Mouse (Mus musculus) ES-E14 (cell line): ENCODE measurements around the gene Gm9970. TPM values are rescaled to one million over a fixed set of nuclear protein-coding genes. Genes with fewer than 3 reads are reported as not detected.

Source experiments
- DNase-seq: peaks from one replicate; pipeline ENCODE4 v3.0.0-alpha.2; 2013; ENCODE audit warnings: low read depth, low spot score
- H3K27ac ChIP-seq: 2 replicates; pipeline ENCODE4 v1.5.1; 2012; ENCODE audit warnings: low read depth, mild to moderate bottlenecking, low read length, moderate library complexity, mixed read lengths; ENCODE audit not compliant: poor library complexity, insufficient read depth, severe bottlenecking
- H3K36me3 ChIP-seq: 2 replicates; pipeline ENCODE4 v1.6.1; 2012; ENCODE audit warnings: mild to moderate bottlenecking, low read length, moderate library complexity, mixed read lengths; ENCODE audit not compliant: control insufficient read depth, poor library complexity, insufficient read depth, severe bottlenecking
- H3K4me1 ChIP-seq, 2 experiments: fragments of 150-350 bp in 1 of 2; sonication (generic) in 1 of 2; 2 replicates each; pipeline ENCODE4 v1.6.1; 2012; ENCODE audit warnings: low read length in 2 of 2, mild to moderate bottlenecking in 1 of 2, mixed read lengths in 1 of 2; ENCODE audit not compliant: control insufficient read depth in 2 of 2, insufficient read depth in 2 of 2, poor library complexity in 1 of 2
- H3K4me3 ChIP-seq, 2 experiments: fragments of 150-350 bp in 1 of 2; sonication (generic) in 1 of 2; 2 replicates each; pipeline ENCODE4 v1.5.1; 2012; ENCODE audit warnings: low read length in 2 of 2, low read depth in 1 of 2, mild to moderate bottlenecking in 1 of 2, mixed read lengths in 1 of 2; ENCODE audit not compliant: insufficient read depth in 1 of 2, poor library complexity in 1 of 2, severe bottlenecking in 1 of 2
- H3K9ac ChIP-seq: 2 replicates; pipeline ENCODE4 v1.6.1; 2012; ENCODE audit warnings: low read depth, mild to moderate bottlenecking, low read length, mixed read lengths; ENCODE audit not compliant: poor library complexity, insufficient read depth, severe bottlenecking
- H3K9me3 ChIP-seq: fragments of 150-350 bp; sonication (generic); 2 replicates; pipeline ENCODE4 v1.6.1; 2012; ENCODE audit warnings: low read depth, mild to moderate bottlenecking, low read length; ENCODE audit not compliant: control insufficient read depth, insufficient read depth
- CHD2 ChIP-seq: IDR thresholded peaks from 2 replicates; pipeline ENCODE4 v1.6.1; 2014; ENCODE audit warnings: mild to moderate bottlenecking, low read depth, low read length, inconsistent platforms
- HCFC1 ChIP-seq: IDR thresholded peaks from 2 replicates; pipeline ENCODE4 v1.6.1; 2012; ENCODE audit warnings: low read length, inconsistent platforms, borderline replicate concordance; ENCODE audit not compliant: insufficient read depth
- MAFK ChIP-seq: IDR thresholded peaks from 2 replicates; pipeline ENCODE4 v1.6.1; 2014; ENCODE audit warnings: mild to moderate bottlenecking, low read depth, low read length, inconsistent platforms; ENCODE audit not compliant: insufficient read depth
- ZC3H11A ChIP-seq: IDR thresholded peaks from 2 replicates; pipeline ENCODE4 v1.6.1; 2012; ENCODE audit warnings: low read depth, mild to moderate bottlenecking, inconsistent platforms, low read length, borderline replicate concordance
- ZNF384 ChIP-seq: IDR thresholded peaks from 2 replicates; pipeline ENCODE4 v1.6.1; 2012; ENCODE audit warnings: low read depth, low read length, inconsistent platforms
- in situ Hi-C, 2 experiments: fragments of 600-800 bp; cut with MboI; formaldehyde crosslinking; loops; one replicate each; pipeline ENCODE4 v1.15.1; 2025; ENCODE audit warnings: low sequenced_read_pairs in 2 of 2, inconsistent platforms in 1 of 2; ENCODE audit not compliant: unreplicated experiment in 2 of 2
- total RNA-seq: library from RNA; depleted of rRNA; stranded (reverse); fragments of 300-350 nt; gene quantifications from 2 replicates; pipeline ENCODE4 v1.2.3, GENCODE M21; 2012

Gm9970 gene
- total RNA-seq, 1 experiment, result not detected

DNA sequence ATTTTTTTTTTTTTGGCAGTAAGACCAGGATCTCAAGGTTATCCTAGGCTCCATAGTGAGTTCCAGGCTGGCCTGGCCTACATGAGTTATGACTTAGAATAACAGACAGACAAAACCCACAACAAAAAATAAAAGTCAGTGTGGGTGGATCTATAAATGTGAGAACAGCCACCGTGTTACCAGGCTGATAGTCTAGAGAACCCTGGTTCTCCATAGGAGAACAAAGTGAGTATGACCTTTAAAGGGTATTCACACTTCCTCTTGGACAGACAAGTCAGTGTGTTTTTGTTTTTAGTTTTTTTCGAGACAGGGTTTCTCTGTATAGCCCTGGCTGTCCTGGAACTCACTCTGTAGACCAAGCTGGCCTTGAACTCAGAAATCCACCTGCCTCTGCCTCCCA is 14.9 kb upstream of the Gm9970 start:
- Histone ChIP-seq H3K27ac (no peak overlapping the region), H3K9me3 (no peaks in the 10 kb centered on the region), H3K4me1 (peaks cover 3 to 27% of the 10 kb centered on the region in 2 experiments; a peak in 3 of 4 replicates), H3K4me3 (no peak overlapping the region), H3K36me3 (peaks cover 12% of the 10 kb centered on the region), H3K9ac (no peak overlapping the region)
- DNase-seq, result no peak
- no peak for TF ChIP-seq HCFC1
- no peak for TF ChIP-seq MAFK
- TF ChIP-seq ZC3H11A, result no peak
- in situ Hi-C loops, result no loop called here

DNA sequence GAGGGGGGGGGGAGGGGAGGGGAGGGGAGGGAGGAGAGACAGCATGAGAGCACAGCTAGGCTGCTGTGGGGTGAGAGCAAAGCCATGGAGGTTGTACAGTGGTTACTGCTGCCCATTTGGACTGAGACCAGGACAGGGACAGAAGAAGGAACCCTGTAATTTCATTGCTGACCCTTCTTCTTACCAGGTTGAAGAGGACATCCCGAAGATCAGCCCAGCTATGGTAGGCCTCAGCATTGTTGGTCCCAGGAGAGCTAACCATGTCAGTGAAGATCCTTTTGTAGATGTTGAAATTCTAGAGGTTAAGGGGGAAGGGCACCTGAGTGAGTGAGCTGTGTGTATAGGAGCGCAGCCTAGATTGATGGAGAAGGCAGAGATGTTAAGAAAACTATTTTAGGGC is 14.3 kb upstream of the Gm9970 start:
- Histone ChIP-seq H3K27ac (no peak overlapping the region), H3K4me3 (no peak overlapping the region), H3K9me3 (no peaks in the 10 kb centered on the region), H3K9ac (no peak overlapping the region), H3K36me3 (peaks cover 13% of the 10 kb centered on the region), H3K4me1 (peaks cover 3 to 30% of the 10 kb centered on the region in 2 experiments; a peak in 3 of 4 replicates)
- DNase-seq, result no peak
- in situ Hi-C loops, result no loop called here
- TF ChIP-seq CHD2 (no peak), HCFC1 (no peak), MAFK (no peak), ZC3H11A (no peak), ZNF384 (no peak)

DNA sequence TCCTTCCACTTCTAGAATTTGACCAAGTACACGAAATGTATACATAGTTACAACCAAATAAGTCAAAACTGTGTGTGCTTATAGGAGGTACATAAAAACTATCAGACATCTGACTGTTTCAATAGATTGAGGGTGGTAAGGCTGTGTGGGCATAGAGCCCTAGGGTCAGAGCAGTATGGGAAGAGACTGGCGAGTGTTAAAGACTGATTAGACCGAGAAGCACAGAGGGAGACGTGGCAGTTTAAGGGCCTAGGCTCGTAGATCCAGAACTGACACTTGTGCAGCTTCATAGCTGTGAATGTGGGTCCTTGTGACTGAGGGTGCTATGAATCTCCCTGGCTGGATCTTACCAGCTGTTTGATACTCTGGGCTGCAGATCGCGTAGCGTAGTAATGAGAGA is 13.9 kb upstream of the Gm9970 start:
- Histone ChIP-seq H3K36me3 (peaks cover 17% of the 10 kb centered on the region), H3K4me3 (no peak overlapping the region), H3K9ac (no peak overlapping the region), H3K9me3 (no peaks in the 10 kb centered on the region), H3K4me1 (peaks cover 3 to 30% of the 10 kb centered on the region in 2 experiments; a peak in 3 of 4 replicates), H3K27ac (no peak overlapping the region)
- no peak for DNase-seq
- no peak for TF ChIP-seq CHD2
- TF ChIP-seq MAFK, result no peak
- TF ChIP-seq ZNF384, result no peak
- TF ChIP-seq HCFC1, result no peak
- no peak for TF ChIP-seq ZC3H11A
- in situ Hi-C loops, result no loop called here

DNA sequence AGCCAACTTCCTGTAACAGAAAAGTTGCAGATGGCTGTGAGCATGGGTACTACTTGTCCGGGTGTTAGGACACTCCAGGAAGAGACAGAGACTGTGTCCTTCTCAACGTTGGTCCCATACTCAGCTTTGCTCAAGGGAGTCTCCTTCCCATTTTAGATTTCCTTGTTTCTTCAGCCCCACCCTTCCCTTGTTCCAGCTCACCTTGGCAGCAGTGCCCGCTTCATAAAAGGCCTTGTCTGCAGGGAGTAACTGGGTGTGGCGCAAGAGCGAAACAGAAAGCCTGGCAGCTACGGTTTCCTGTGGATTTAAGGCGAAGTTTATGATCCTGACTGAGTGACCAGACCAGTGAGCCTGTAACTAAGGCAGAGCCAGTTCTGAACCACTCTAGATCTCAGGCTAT is 13.4 kb upstream of the Gm9970 start:
- H3K4me3 ChIP-seq, result no peak overlapping the region
- no peaks in the 10 kb centered on the region for H3K9me3 ChIP-seq
- no peak overlapping the region for H3K27ac ChIP-seq
- DNase-seq, result no peak
- H3K9ac ChIP-seq, result no peak overlapping the region
- TF ChIP-seq HCFC1 (no peak), CHD2 (no peak), MAFK (no peak), ZNF384 (no peak), ZC3H11A (no peak)
- in situ Hi-C loops, result no loop called here
- H3K4me1 ChIP-seq, result peaks cover 3 to 30% of the 10 kb centered on the region in 2 experiments; a peak in 3 of 4 replicates
- H3K36me3 ChIP-seq, result peaks cover 19% of the 10 kb centered on the region

DNA sequence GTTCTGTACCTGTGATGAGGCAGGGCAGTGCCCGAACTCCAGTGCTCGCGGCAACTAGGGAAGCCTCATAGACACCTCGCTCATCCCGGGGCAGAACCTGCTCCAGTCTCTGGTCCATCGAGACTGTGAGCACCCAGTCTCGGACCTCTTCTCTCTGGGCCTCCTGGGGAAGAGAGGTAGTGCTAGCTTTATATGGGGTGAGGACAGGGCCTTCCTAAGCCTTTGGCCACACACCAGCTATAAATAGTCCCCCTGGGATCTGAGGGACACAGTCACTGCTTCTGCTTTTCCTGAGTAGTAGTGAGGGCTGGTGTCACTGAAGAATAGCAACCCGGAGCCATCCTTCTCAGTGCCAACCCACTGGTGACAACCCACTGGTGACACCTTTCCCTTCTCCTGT is 12.8 kb upstream of the Gm9970 start:
- Histone ChIP-seq H3K36me3 (peaks cover 20% of the 10 kb centered on the region), H3K9me3 (no peaks in the 10 kb centered on the region), H3K9ac (no peak overlapping the region), H3K27ac (no peak overlapping the region), H3K4me3 (no peak overlapping the region), H3K4me1 (peaks cover 3 to 30% of the 10 kb centered on the region in 2 experiments; a peak in 3 of 4 replicates)
- no peak for TF ChIP-seq ZNF384
- in situ Hi-C loops, result no loop called here
- no peak for DNase-seq
